Mouse (Mus musculus): ENCODE data around the gene Gm49322. TPM values are rescaled to one million over a fixed set of nuclear protein-coding genes. Genes with fewer than 3 reads are reported as not detected.
A peak's percentile ranks its signal among the peaks of the same experiment; 100 is the strongest.
"Not testable (repeated sequence)": the region's sequence is repeated elsewhere in the genome, so short reads cannot be mapped to it uniquely, and the experiment has no call there.

Gm49322 gene
- total RNA-seq, 2 experiments from 2014 or later, result 2.6 to 3.1 TPM

GRCm38 (mm10) chr10:80613821-80614220 is 8.0 kb downstream of the Gm49322 start:
- DNase-seq, result no peak

- no peak for DNase-seq
Observed at GRCm38 (mm10) chr10:80614351-80614750, 8.5 kb downstream of the Gm49322 start.

- no peak for DNase-seq
Observed at GRCm38 (mm10) chr10:80618181-80618580, 12.4 kb downstream of the Gm49322 start.

- DNase-seq, result no peak
Observed at GRCm38 (mm10) chr10:80619465-80620244, 13.8 kb downstream of the Gm49322 start.

- no peak for DNase-seq
Observed at GRCm38 (mm10) chr10:80620365-80620764, 14.5 kb downstream of the Gm49322 start.

- no peak for DNase-seq
Observed at GRCm38 (mm10) chr10:80620796-80621689, 15.2 kb downstream of the Gm49322 start.

GRCm38 (mm10) chr10:80621690-80621939 is 15.8 kb downstream of the Gm49322 start:
- DNase-seq, result no peak

- DNase-seq, result peak; percentile 99
Observed at GRCm38 (mm10) chr10:80621940-80622660, 16.3 kb downstream of the Gm49322 start.

- peak in 1 of 2 experiments; percentile 57 for DNase-seq
Observed at GRCm38 (mm10) chr10:80622661-80623456, 17.0 kb downstream of the Gm49322 start, which contains the start of gene Csnk1g2. Csnk1g2 (plus strand) TSS chr10:80622838.

GRCm38 (mm10) chr10:80623457-80624191 is 17.8 kb downstream of the Gm49322 start:
- peak in 1 of 2 experiments; percentile 36 for DNase-seq

- DNase-seq, result no peak
Observed at GRCm38 (mm10) chr10:80625764-80626163, 19.9 kb downstream of the Gm49322 start.

- no peak for DNase-seq
Observed at GRCm38 (mm10) chr10:80627685-80628084, 21.9 kb downstream of the Gm49322 start.

GRCm38 (mm10) chr10:80628925-80629324 is 23.1 kb downstream of the Gm49322 start:
- DNase-seq, result no peak

GRCm38 (mm10) chr10:80635345-80635744 is 29.5 kb downstream of the Gm49322 start:
- no peak for DNase-seq

- DNase-seq, result no peak
Observed at GRCm38 (mm10) chr10:80646936-80647335, 41.1 kb downstream of the Gm49322 start.

GRCm38 (mm10) chr10:80649910-80650309 is 44.1 kb downstream of the Gm49322 start:
- DNase-seq, result not testable (repeated sequence)

- DNase-seq, result no peak
Observed at GRCm38 (mm10) chr10:80650392-80650791, 44.6 kb downstream of the Gm49322 start.

- no peak for DNase-seq
Observed at GRCm38 (mm10) chr10:80653156-80653720, 47.4 kb downstream of the Gm49322 start.

- no peak for DNase-seq
Observed at GRCm38 (mm10) chr10:80654866-80655265, 49.0 kb downstream of the Gm49322 start.

- DNase-seq, result no peak
Observed at GRCm38 (mm10) chr10:80655406-80656129, 49.7 kb downstream of the Gm49322 start.
